Mouse (Mus musculus): ENCODE results near the gene Coro7. TPM values are rescaled to one million over a fixed set of nuclear protein-coding genes. Genes with fewer than 3 reads are reported as not detected.
"Not testable (repeated sequence)": the region's sequence is repeated elsewhere in the genome, so short reads cannot be mapped to it uniquely, and the experiment has no call there.

The Coro7 gene
- polyA plus RNA-seq, 1 experiment from 2014 or later = 16.4 TPM

DNA sequence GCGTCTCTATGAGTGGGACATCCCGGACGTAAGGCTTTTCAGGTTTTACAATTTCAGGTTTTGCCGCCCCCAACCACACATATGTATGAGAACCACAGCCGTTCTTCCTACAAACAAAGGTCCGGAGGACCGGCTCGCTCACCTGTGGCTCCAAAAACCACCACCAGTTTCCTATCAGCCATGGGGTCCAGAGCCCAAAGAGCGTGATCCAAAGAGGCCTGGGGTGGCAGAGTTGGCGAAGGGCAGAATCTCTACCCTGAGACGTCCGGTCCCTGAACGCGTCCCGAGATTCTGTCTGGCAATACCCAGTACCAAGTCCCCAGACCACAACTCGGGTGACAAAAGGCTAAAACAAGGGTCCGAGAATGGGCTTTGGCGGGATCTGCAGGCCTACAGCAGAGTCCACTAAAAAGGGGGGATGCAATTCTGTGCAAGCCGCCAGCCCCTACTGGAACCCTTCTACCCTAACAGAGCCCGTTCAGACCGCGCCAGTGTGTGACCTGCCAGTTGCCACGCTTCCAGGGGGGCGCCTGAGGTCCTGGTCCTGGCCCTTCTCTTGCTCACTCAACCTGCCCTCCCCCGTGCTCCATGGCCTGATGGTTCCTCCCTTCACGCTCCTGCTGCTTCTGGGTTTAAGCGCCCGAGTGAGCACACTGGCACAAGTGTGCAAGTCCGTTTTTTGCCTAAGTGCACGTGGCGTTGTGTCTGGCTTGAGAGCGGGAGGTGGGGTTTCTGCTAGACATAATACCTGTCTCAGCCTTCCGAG is 39.4 kb upstream of the Coro7 start, which contains the start of gene Nmral1:
Nmral1 (minus strand) TSS at position 604 of the 766 bp plus-strand sequence.
- no peaks in the 10 kb centered on the region for H3K9me3 ChIP-seq (ENCODE audit: control insufficient read depth, low read length)
- WGBS = 7% methylated on average over 33 of the region's 33 CpGs
- H3K27me3 ChIP-seq (ENCODE audit: control insufficient read depth, insufficient read depth, low read length) = no peaks in the 10 kb centered on the region
- H3K27ac ChIP-seq (ENCODE audit: low read depth, low read length) = peak within 1 kb of the TSS; percentile 83
- H3K4me1 ChIP-seq (ENCODE audit: control insufficient read depth, insufficient read depth, low read length) = no peaks in the 10 kb centered on the region
- H3K36me3 ChIP-seq (ENCODE audit: control insufficient read depth, insufficient read depth, low read length) = peaks cover 24% of the 10 kb centered on the region
- H3K9ac ChIP-seq (ENCODE audit: low read depth, low read length) = peak within 1 kb of the TSS; percentile 73
- peak; percentile 94 for ATAC-seq (ENCODE audit: low FRiP score, low TSS enrichment)
- peak within 1 kb of the TSS; percentile 63 for H3K4me3 ChIP-seq (ENCODE audit: low read length)
- H3K4me2 ChIP-seq (replicated peaks; ENCODE audit: low read depth, low read length) = peak within 1 kb of the TSS; percentile 57

DNA sequence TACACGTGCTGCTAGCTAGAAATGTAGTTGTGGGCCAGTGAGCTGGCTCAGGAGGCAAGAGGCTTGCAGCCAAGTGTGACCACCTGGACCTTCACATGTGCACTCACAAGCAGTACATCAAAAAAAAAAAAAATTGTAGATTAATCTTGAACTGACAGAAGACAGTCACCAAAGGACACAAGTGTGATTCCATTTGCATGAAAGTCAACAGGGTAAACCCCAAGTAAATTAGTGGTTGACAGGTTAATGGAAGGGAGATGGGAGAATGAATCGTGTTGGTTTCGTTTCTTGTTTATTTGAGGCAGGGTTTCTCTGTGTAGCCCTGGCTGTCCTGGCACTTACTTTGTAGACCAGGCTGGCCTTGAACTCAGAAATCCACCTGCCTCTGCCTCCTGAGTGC is 38.3 kb upstream of the Coro7 start:
- Histone ChIP-seq H3K27me3 (ENCODE audit: control insufficient read depth, insufficient read depth, low read length) (no peaks in the 10 kb centered on the region), H3K36me3 (ENCODE audit: control insufficient read depth, insufficient read depth, low read length) (peaks cover 32% of the 10 kb centered on the region), H3K9me3 (ENCODE audit: control insufficient read depth, low read length) (no peaks in the 10 kb centered on the region), H3K4me3 (ENCODE audit: low read length) (peak overlapping the region; percentile 63), H3K4me1 (ENCODE audit: control insufficient read depth, insufficient read depth, low read length) (no peaks in the 10 kb centered on the region), H3K4me2 (replicated peaks; ENCODE audit: low read depth, low read length) (peak overlapping the region; percentile 57), H3K27ac (ENCODE audit: low read depth, low read length) (no peak overlapping the region), H3K9ac (ENCODE audit: low read depth, low read length) (no peak overlapping the region)
- no peak for ATAC-seq (ENCODE audit: low FRiP score, low TSS enrichment)
- WGBS = 28% methylated on average over 3 of the region's 3 CpGs

DNA sequence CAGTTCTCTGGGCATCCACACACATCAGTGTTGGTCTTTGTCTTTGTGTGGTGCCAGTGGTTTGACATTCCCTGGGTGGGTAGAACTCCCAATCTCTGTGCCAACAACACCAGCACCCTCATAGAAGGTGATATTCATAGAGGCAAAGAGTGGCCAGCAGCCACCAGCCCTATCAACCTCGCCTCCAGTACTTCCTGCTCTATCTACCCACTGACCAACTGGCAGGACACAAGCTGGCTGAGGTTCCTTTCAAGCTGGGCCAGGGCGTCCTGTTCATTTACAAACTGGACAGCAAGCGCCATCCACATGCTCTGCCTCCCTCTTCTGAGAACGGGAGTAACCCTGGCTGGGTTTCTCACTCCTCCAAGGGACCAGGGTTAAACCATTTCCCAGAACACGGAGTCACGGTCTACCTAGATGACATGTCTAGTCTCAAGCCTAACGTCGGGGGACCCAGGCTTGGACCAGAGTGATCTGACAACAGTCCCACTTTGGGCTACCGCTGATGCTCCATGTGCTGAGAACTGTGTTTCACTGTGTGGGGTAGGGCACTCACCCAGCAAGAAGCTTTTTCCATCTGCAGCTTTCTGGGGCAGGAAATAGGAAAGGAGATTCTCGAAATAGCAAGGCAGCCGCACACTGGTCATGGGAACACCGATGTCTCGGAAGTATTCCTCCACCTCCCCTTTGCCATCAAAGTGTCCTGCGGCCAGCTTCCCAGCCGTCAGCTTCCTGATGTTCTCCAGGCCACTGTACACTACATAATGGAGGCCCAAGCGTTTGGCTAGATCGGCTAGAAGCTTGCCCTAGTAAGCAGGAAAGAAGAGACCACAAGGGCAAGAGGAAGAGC is 34.5 kb upstream of the Coro7 start:
- H3K9me3 ChIP-seq (ENCODE audit: control insufficient read depth, low read length) = no peaks in the 10 kb centered on the region
- H3K27me3 ChIP-seq (ENCODE audit: control insufficient read depth, insufficient read depth, low read length) = no peaks in the 10 kb centered on the region
- no peak for ATAC-seq (ENCODE audit: low FRiP score, low TSS enrichment)
- no peak overlapping the region for H3K4me3 ChIP-seq (ENCODE audit: low read length)
- H3K27ac ChIP-seq (ENCODE audit: low read depth, low read length) = no peak overlapping the region
- H3K4me1 ChIP-seq (ENCODE audit: control insufficient read depth, insufficient read depth, low read length) = no peaks in the 10 kb centered on the region
- H3K4me2 ChIP-seq (replicated peaks; ENCODE audit: low read depth, low read length) = no peak overlapping the region
- 91% methylated on average over 17 of the region's 17 CpGs for WGBS
- peaks cover 63% of the 10 kb centered on the region for H3K36me3 ChIP-seq (ENCODE audit: control insufficient read depth, insufficient read depth, low read length)
- no peak overlapping the region for H3K9ac ChIP-seq (ENCODE audit: low read depth, low read length)

DNA sequence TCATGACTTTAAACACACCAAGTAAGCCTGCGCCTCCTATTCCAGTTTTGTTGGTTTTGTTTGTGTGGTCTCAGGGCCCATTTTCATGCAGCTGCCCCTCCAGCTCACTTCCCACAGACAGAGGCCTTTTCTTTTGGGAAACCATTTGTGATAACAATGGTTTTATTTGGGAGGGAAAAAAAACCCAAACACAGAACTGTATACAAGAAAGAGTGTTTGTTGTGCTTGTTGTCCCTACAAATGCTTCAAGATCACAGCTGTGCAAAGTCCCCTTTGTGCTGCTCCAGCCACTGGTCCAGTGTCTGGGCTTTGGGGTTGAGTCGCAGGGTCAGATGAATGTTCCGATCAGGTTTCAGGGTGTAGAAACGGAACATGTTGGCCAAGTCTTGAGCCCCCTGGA is 31.6 kb upstream of the Coro7 start:
- no peak overlapping the region for H3K27ac ChIP-seq (ENCODE audit: low read depth, low read length)
- WGBS = 90% methylated on average over 4 of the region's 4 CpGs
- H3K4me1 ChIP-seq (ENCODE audit: control insufficient read depth, insufficient read depth, low read length) = no peaks in the 10 kb centered on the region
- no peaks in the 10 kb centered on the region for H3K9me3 ChIP-seq (ENCODE audit: control insufficient read depth, low read length)
- H3K27me3 ChIP-seq (ENCODE audit: control insufficient read depth, insufficient read depth, low read length) = no peaks in the 10 kb centered on the region
- no peak overlapping the region for H3K4me3 ChIP-seq (ENCODE audit: low read length)
- no peak overlapping the region for H3K9ac ChIP-seq (ENCODE audit: low read depth, low read length)
- no peak overlapping the region for H3K4me2 ChIP-seq (replicated peaks; ENCODE audit: low read depth, low read length)
- no peak for ATAC-seq (ENCODE audit: low FRiP score, low TSS enrichment)
- peaks cover 90% of the 10 kb centered on the region for H3K36me3 ChIP-seq (ENCODE audit: control insufficient read depth, insufficient read depth, low read length)

DNA sequence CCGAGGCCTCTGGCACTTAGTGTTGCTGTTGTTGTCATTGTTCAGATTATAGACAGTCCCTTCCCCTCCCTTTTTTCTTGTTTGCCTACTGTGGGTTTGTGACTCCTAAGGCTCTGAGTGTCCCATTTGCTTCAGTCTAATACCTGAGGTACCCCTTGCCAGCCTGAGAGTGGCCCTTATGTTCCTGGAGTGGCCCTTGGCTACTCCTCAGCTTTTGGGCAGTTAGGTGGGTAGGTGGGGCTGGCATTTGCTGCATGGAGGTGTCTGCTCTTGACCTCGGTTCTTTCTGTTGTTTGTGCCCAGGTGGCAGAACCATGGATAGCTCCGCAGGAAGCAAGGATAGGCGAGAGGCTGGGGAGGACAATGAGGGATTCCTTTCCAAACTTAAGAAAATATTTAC is 26.0 kb upstream of the Coro7 start:
- ATAC-seq (ENCODE audit: low FRiP score, low TSS enrichment) = no peak
- Histone ChIP-seq H3K4me2 (replicated peaks; ENCODE audit: low read depth, low read length) (no peak overlapping the region), H3K4me1 (ENCODE audit: control insufficient read depth, insufficient read depth, low read length) (no peaks in the 10 kb centered on the region), H3K27ac (ENCODE audit: low read depth, low read length) (no peak overlapping the region), H3K9ac (ENCODE audit: low read depth, low read length) (no peak overlapping the region), H3K36me3 (ENCODE audit: control insufficient read depth, insufficient read depth, low read length) (peaks cover 90% of the 10 kb centered on the region), H3K9me3 (ENCODE audit: control insufficient read depth, low read length) (no peaks in the 10 kb centered on the region), H3K4me3 (ENCODE audit: low read length) (no peak overlapping the region), H3K27me3 (ENCODE audit: control insufficient read depth, insufficient read depth, low read length) (no peaks in the 10 kb centered on the region)
- 61% methylated on average over 4 of the region's 4 CpGs for WGBS

DNA sequence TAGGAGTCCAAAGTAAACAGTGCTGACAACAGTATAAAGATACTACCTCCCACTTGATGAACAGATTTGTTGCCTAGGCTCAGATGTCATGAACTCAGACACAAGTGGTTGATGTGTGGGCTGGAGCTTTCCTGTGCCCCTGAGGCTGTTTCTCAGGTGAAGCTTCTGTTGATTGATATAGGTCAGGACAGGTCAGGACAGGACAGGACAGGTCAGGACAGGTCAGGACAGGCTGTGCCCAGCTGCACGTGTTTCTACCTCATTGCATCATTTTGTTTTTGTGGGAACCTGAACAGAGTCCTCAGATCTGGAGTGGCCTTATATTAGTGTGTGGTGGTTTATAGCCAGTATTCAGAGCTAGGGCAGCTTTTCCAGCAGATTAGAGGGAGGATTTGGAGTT is 23.1 kb upstream of the Coro7 start:
- Histone ChIP-seq H3K4me1 (ENCODE audit: control insufficient read depth, insufficient read depth, low read length) (no peaks in the 10 kb centered on the region), H3K36me3 (ENCODE audit: control insufficient read depth, insufficient read depth, low read length) (peaks cover 94% of the 10 kb centered on the region), H3K27ac (ENCODE audit: low read depth, low read length) (no peak overlapping the region), H3K4me2 (replicated peaks; ENCODE audit: low read depth, low read length) (no peak overlapping the region), H3K9ac (ENCODE audit: low read depth, low read length) (no peak overlapping the region), H3K4me3 (ENCODE audit: low read length) (no peak overlapping the region), H3K27me3 (ENCODE audit: control insufficient read depth, insufficient read depth, low read length) (no peaks in the 10 kb centered on the region), H3K9me3 (ENCODE audit: control insufficient read depth, low read length) (no peaks in the 10 kb centered on the region)
- no peak for ATAC-seq (ENCODE audit: low FRiP score, low TSS enrichment)
- 33% methylated on average over 1 of the region's 1 CpGs for WGBS

DNA sequence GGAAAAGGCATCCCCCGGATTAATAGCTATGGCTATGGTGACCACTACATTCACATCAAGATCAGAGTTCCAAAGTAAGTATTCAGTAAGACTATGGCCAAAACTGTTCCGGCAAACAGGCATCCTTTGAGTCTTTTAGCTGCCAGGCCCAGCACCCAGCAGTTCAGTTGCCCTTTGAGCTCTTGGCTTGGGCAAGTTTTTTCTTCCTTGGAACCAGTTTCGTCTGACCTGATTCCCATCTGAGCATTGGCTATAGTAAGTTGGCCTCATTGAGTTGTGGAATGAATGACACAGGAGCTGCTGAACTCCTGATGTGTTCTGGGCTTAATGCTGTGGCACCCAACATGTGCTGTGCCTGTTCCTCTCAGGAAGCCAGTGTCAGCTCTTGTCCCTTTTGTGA is 21.6 kb upstream of the Coro7 start:
- WGBS = 97% methylated on average over 3 of the region's 3 CpGs
- H3K9me3 ChIP-seq (ENCODE audit: control insufficient read depth, low read length) = no peaks in the 10 kb centered on the region
- no peak for ATAC-seq (ENCODE audit: low FRiP score, low TSS enrichment)
- peaks cover 91% of the 10 kb centered on the region for H3K36me3 ChIP-seq (ENCODE audit: control insufficient read depth, insufficient read depth, low read length)
- no peak overlapping the region for H3K4me2 ChIP-seq (replicated peaks; ENCODE audit: low read depth, low read length)
- no peak overlapping the region for H3K9ac ChIP-seq (ENCODE audit: low read depth, low read length)
- H3K4me1 ChIP-seq (ENCODE audit: control insufficient read depth, insufficient read depth, low read length) = no peaks in the 10 kb centered on the region
- no peaks in the 10 kb centered on the region for H3K27me3 ChIP-seq (ENCODE audit: control insufficient read depth, insufficient read depth, low read length)
- H3K4me3 ChIP-seq (ENCODE audit: low read length) = no peak overlapping the region
- no peak overlapping the region for H3K27ac ChIP-seq (ENCODE audit: low read depth, low read length)

DNA sequence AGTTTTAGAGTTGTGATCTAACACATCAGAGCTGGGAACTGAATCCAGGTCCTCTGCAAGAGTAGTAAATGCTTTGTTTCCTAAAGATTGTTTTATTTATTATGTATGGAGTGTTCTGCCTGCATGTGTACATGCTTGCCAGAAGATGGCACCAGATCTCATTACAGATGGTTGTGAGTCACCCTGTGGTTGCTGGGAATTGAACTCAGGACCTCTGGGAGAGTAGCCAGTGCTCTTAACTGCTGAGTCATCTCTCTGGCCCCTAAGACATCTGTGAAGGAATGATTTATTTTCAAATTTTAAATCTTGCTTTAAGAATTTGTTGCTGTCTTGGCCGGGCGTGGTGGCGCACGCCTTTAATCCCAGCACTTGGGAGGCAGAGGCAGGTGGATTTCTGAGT is 9.8 kb upstream of the Coro7 start:
- not testable (repeated sequence) for H3K9ac ChIP-seq (ENCODE audit: low read depth, low read length); H3K4me2 ChIP-seq (replicated peaks; ENCODE audit: low read depth, low read length); H3K9me3 ChIP-seq (ENCODE audit: control insufficient read depth, low read length); ATAC-seq (ENCODE audit: low FRiP score, low TSS enrichment); H3K4me3 ChIP-seq (ENCODE audit: low read length); H3K27me3 ChIP-seq (ENCODE audit: control insufficient read depth, insufficient read depth, low read length); H3K27ac ChIP-seq (ENCODE audit: low read depth, low read length)
- WGBS = 97% methylated on average over 4 of the region's 4 CpGs
- peaks cover 10% of the 10 kb centered on the region for H3K4me1 ChIP-seq (ENCODE audit: control insufficient read depth, insufficient read depth, low read length)
- H3K36me3 ChIP-seq (ENCODE audit: control insufficient read depth, insufficient read depth, low read length) = peaks cover 63% of the 10 kb centered on the region

DNA sequence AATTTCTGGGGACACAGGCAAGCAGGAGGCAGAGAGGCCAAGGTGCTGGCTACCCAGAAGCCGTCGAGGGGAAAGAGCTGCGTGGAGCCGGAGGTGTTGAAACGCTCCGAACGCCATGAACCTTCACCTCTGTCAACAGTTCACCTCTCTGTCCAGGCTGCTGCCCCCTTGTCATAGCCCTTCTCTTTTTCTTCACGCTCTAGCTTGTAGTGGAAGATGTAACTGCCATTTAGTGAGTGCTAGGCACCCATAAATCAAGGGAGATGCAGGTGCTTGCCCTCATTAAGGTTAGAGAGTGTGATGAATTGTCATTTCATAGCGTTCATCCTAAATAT is 4.8 kb upstream of the Coro7 start:
- peak overlapping the region; percentile 90 for H3K9ac ChIP-seq (ENCODE audit: low read depth, low read length)
- H3K36me3 ChIP-seq (ENCODE audit: control insufficient read depth, insufficient read depth, low read length) = peaks cover 19% of the 10 kb centered on the region
- no peaks in the 10 kb centered on the region for H3K27me3 ChIP-seq (ENCODE audit: control insufficient read depth, insufficient read depth, low read length)
- ATAC-seq (ENCODE audit: low FRiP score, low TSS enrichment) = no peak; the same call in 1 of the 2 replicates
- peaks cover 10% of the 10 kb centered on the region for H3K4me1 ChIP-seq (ENCODE audit: control insufficient read depth, insufficient read depth, low read length)
- H3K4me2 ChIP-seq (replicated peaks; ENCODE audit: low read depth, low read length) = peak overlapping the region; percentile 94
- WGBS = 0% methylated on average over 9 of the region's 9 CpGs
- H3K27ac ChIP-seq (ENCODE audit: low read depth, low read length) = no peak overlapping the region
- no peaks in the 10 kb centered on the region for H3K9me3 ChIP-seq (ENCODE audit: control insufficient read depth, low read length)
- peak overlapping the region; percentile 93 for H3K4me3 ChIP-seq (ENCODE audit: low read length)
